Mouse (Mus musculus): ENCODE results near the gene Ypel1.

Gene Ypel1

GRCm38 (mm10) chr16:17086669-17087193, 17.2 kb downstream of the Ypel1 start:
- no peak for DNase-seq (ENCODE audit: low spot score)

GRCm38 (mm10) chr16:17088346-17088745, 18.9 kb downstream of the Ypel1 start:
- DNase-seq (ENCODE audit: low spot score), result no peak

- DNase-seq (ENCODE audit: low spot score), result no peak
These were observed 27.4 kb downstream of the Ypel1 start for GRCm38 (mm10) chr16:17096938-17097337.

GRCm38 (mm10) chr16:17102630-17103220, 33.2 kb downstream of the Ypel1 start:
- DNase-seq (ENCODE audit: low spot score), result no peak

GRCm38 (mm10) chr16:17104600-17104999, 35.1 kb downstream of the Ypel1 start:
- no peak for DNase-seq (ENCODE audit: low spot score)

GRCm38 (mm10) chr16:17110771-17111743, 41.6 kb downstream of the Ypel1 start, which contains the start of gene Ppil2:
Gene Ppil2, minus strand, starts transcription at chr16:17111257.
- peak; percentile 24 for DNase-seq (ENCODE audit: low spot score)

GRCm38 (mm10) chr16:17117309-17117799, 47.9 kb downstream of the Ypel1 start:
- no peak for DNase-seq (ENCODE audit: low spot score)

GRCm38 (mm10) chr16:17121569-17121968, 52.1 kb downstream of the Ypel1 start:
- DNase-seq (ENCODE audit: low spot score), result no peak

GRCm38 (mm10) chr16:17124119-17124870, 54.8 kb downstream of the Ypel1 start:
- DNase-seq (ENCODE audit: low spot score), result no peak

GRCm38 (mm10) chr16:17124871-17125520, 55.5 kb downstream of the Ypel1 start, which contains the start of gene 2610318N02Rik:
Gene 2610318N02Rik, minus strand, starts transcription at chr16:17125167.
- DNase-seq (ENCODE audit: low spot score), result peak; percentile 26

- DNase-seq (ENCODE audit: low spot score), result no peak
These were observed 57.8 kb downstream of the Ypel1 start for GRCm38 (mm10) chr16:17127292-17127691.

GRCm38 (mm10) chr16:17131191-17132088, 61.9 kb downstream of the Ypel1 start:
- peak; percentile 9 for DNase-seq (ENCODE audit: low spot score)

- peak; percentile 83 for DNase-seq (ENCODE audit: low spot score)
These were observed 62.8 kb downstream of the Ypel1 start, which contains the start of gene Sdf2l1 for GRCm38 (mm10) chr16:17132089-17132905. Gene Sdf2l1, minus strand, starts transcription at chr16:17132383.

GRCm38 (mm10) chr16:17132906-17133200, 63.4 kb downstream of the Ypel1 start:
- DNase-seq (ENCODE audit: low spot score), result no peak

Data from ovary, postnatal 10 days (tissue).